Mouse (Mus musculus) ES-E14 (cell line): ENCODE data around the gene Frmd5.
"Not testable (repeated sequence)": the region's sequence is repeated elsewhere in the genome, so short reads cannot be mapped to it uniquely, and the experiment has no call there.

Experiments used
- CHD2 ChIP-seq: IDR thresholded peaks from 2 replicates; pipeline ENCODE4 v1.6.1; 2014; ENCODE audit warnings: mild to moderate bottlenecking, low read depth, low read length, inconsistent platforms
- HCFC1 ChIP-seq: IDR thresholded peaks from 2 replicates; pipeline ENCODE4 v1.6.1; 2012; ENCODE audit warnings: low read length, inconsistent platforms, borderline replicate concordance; ENCODE audit not compliant: insufficient read depth
- ZC3H11A ChIP-seq: IDR thresholded peaks from 2 replicates; pipeline ENCODE4 v1.6.1; 2012; ENCODE audit warnings: low read depth, mild to moderate bottlenecking, inconsistent platforms, low read length, borderline replicate concordance

DNA sequence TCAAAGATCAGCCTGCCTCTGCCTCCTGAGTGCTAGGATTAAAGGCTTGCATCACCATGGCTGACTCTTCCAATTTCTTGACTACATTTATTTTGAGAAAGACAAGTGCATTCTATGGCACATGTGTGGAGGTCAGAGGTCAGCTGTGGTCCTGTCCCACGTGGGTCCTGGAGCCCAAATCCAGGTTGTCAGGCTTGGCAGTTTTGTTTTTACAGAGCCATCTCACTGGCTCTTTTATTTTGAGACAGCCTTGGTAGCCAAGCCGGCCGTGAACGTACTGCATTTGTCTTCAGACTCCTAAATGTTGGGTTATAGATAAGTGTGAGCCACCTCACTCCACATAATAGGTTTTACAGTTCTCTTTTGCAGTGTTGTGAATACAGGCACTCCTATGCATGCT, 288.2 kb downstream of the Frmd5 start:
- not testable (repeated sequence) for TF ChIP-seq ZC3H11A, CHD2, HCFC1
